Mouse (Mus musculus) heart, postnatal 0 days (tissue): Measurements from ENCODE around the gene Olfr52.

Experiments used
- CTCF ChIP-seq: IDR thresholded peaks from 2 replicates; pipeline ENCODE4 v1.5.1; 2016; ENCODE audit warnings: antibody characterized with exemption, control low read depth, low read depth
- EP300 ChIP-seq: IDR thresholded peaks from 2 replicates; pipeline ENCODE4 v1.6.1; 2016; ENCODE audit warnings: antibody characterized with exemption, low read depth

- no peak for TF ChIP-seq CTCF
- TF ChIP-seq EP300 = no peak
Measured at GRCm38 (mm10) chr2:86135828-86136227, 49.7 kb downstream of the Olfr52 start, which contains the start of gene Olfr1039.
